Mouse (Mus musculus): ENCODE results near the gene Scnn1b.

Scnn1b gene

GRCm38 (mm10) chr7:121924361-121924760, 59.5 kb downstream of the Scnn1b start:
- DNase-seq: no peak

GRCm38 (mm10) chr7:121927882-121928281, 63.0 kb downstream of the Scnn1b start:
- no peak for DNase-seq

GRCm38 (mm10) chr7:121931246-121931645, 66.4 kb downstream of the Scnn1b start:
- no peak for DNase-seq

GRCm38 (mm10) chr7:121933675-121934074, 68.8 kb downstream of the Scnn1b start:
- DNase-seq: no peak

- peak; percentile 58 for DNase-seq
Measured at GRCm38 (mm10) chr7:121934346-121934745, 69.5 kb downstream of the Scnn1b start.

- DNase-seq: no peak
Measured at GRCm38 (mm10) chr7:121935906-121936794, 71.3 kb downstream of the Scnn1b start.

GRCm38 (mm10) chr7:121936861-121937630, 72.2 kb downstream of the Scnn1b start:
- no peak for DNase-seq

GRCm38 (mm10) chr7:121938124-121938891, 73.5 kb downstream of the Scnn1b start:
- DNase-seq: no peak

GRCm38 (mm10) chr7:121939244-121939643, 74.4 kb downstream of the Scnn1b start:
- DNase-seq: no peak

- no peak for DNase-seq
Measured at GRCm38 (mm10) chr7:121939729-121940128, 74.9 kb downstream of the Scnn1b start.

- DNase-seq: no peak
Measured at GRCm38 (mm10) chr7:121941016-121941415, 76.2 kb downstream of the Scnn1b start.

GRCm38 (mm10) chr7:121941640-121942039, 76.8 kb downstream of the Scnn1b start:
- DNase-seq: no peak

GRCm38 (mm10) chr7:121942371-121942770, 77.5 kb downstream of the Scnn1b start:
- no peak for DNase-seq

GRCm38 (mm10) chr7:121946196-121946595, 81.4 kb downstream of the Scnn1b start:
- DNase-seq: no peak

- no peak for DNase-seq
Measured at GRCm38 (mm10) chr7:121947513-121947912, 82.7 kb downstream of the Scnn1b start.

- DNase-seq: no peak
Measured at GRCm38 (mm10) chr7:121954891-121955669, 90.2 kb downstream of the Scnn1b start.

GRCm38 (mm10) chr7:121955802-121956201, 91.0 kb downstream of the Scnn1b start:
- DNase-seq: no peak

- no peak for DNase-seq
Measured at GRCm38 (mm10) chr7:121961913-121962570, 97.2 kb downstream of the Scnn1b start.

GRCm38 (mm10) chr7:121962571-121962959, 97.7 kb downstream of the Scnn1b start:
- no peak for DNase-seq

- DNase-seq: peak; percentile 51
Measured at GRCm38 (mm10) chr7:121963883-121964398, 99.1 kb downstream of the Scnn1b start.

- no peak for DNase-seq
Measured at GRCm38 (mm10) chr7:121966169-121966568, 101.3 kb downstream of the Scnn1b start.

Measured in thymus, postnatal 14 days (tissue).